Mouse (Mus musculus) stomach, embryonic 15.5 days (tissue): ENCODE measurements around the gene Ltbr. TPM values are rescaled to one million over a fixed set of nuclear protein-coding genes. Genes with fewer than 3 reads are reported as not detected.

Experiments
- ATAC-seq: fragments of 200-750 bp; cut with Nextera tagmentation; 2 replicates; pipeline ENCODE4 v1.8.0; 2017; ENCODE audit warnings: low read depth, moderate number of reproducible peaks, moderate TSS enrichment; ENCODE audit not compliant: insufficient read depth, low FRiP score
- H3K27ac ChIP-seq: fragments of 300-500 bp; sonication (generic); 2 replicates; pipeline ENCODE4 v1.5.1; 2015; ENCODE audit warnings: mild to moderate bottlenecking, inconsistent platforms
- H3K27me3 ChIP-seq: fragments of 300-500 bp; sonication (generic); replicated peaks from 2 replicates; pipeline ENCODE4 v1.6.1; 2015; ENCODE audit warnings: inconsistent platforms
- H3K36me3 ChIP-seq: fragments of 300-500 bp; sonication (generic); 2 replicates; pipeline ENCODE4 v1.6.1; 2015; ENCODE audit warnings: inconsistent platforms
- H3K4me1 ChIP-seq: fragments of 300-500 bp; sonication (generic); 2 replicates; pipeline ENCODE4 v1.6.1; 2015; ENCODE audit warnings: inconsistent platforms
- H3K4me2 ChIP-seq: fragments of 300-500 bp; sonication (generic); 2 replicates; pipeline ENCODE4 v1.6.1; 2015; ENCODE audit warnings: mild to moderate bottlenecking, inconsistent platforms
- H3K4me3 ChIP-seq: fragments of 300-500 bp; sonication (generic); replicated peaks from 2 replicates; pipeline ENCODE4 v1.5.1; 2015; ENCODE audit warnings: inconsistent platforms
- H3K9ac ChIP-seq: fragments of 300-500 bp; sonication (generic); 2 replicates; pipeline ENCODE4 v1.6.1; 2015; ENCODE audit warnings: inconsistent platforms
- H3K9me3 ChIP-seq: fragments of 300-500 bp; sonication (generic); 2 replicates; pipeline ENCODE4 v1.6.1; 2016; ENCODE audit warnings: inconsistent platforms
- WGBS: fragments of 180-500 bp; shearing (Covaris S2); methylation state at CpG from one replicate; pipeline ENCODE4 v1.1.7; 2015; 5-methylcytosine and 5-hydroxymethylcytosine counted together
- polyA plus RNA-seq: library from polyadenylated mRNA; unstranded; fragments of >200 nt; fragmentation: Nextera tagmentation; extraction: Ambion mirVana; gene quantifications from 2 replicates; pipeline ENCODE4 v1.2.1, GENCODE M21; 2015

The Ltbr gene
- polyA plus RNA-seq, 1 experiment from 2014 or later = 62.7 TPM

DNA sequence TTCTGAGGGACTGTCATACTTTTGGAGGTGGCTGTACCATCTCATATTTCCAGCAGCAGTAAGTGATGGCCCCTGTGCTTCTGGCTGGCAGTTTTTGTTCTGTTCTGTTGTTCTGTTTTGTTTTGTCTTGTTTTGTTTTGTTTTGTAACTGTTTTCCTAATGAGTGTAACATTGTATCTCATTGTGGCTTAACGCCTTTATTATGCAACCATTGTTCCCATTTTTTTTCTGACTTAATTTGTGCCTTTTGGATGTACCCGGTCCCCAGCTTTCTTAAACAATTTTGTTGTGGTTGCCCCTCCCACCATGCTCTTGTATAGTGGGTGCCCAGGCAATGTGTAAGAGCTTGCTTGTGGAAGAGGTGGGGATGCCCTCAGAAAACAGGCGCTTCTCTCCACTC is 28.5 kb upstream of the Ltbr start:
- H3K36me3 ChIP-seq = no peaks in the 10 kb centered on the region
- no peak for ATAC-seq
- no peaks in the 10 kb centered on the region for H3K27me3 ChIP-seq
- peaks cover 11% of the 10 kb centered on the region for H3K4me1 ChIP-seq
- H3K9ac ChIP-seq = no peak overlapping the region
- no peak overlapping the region for H3K27ac ChIP-seq
- 72% methylated on average over 3 of the region's 3 CpGs for WGBS
- H3K4me3 ChIP-seq = no peak overlapping the region
- H3K4me2 ChIP-seq = no peak overlapping the region
- H3K9me3 ChIP-seq = no peaks in the 10 kb centered on the region

DNA sequence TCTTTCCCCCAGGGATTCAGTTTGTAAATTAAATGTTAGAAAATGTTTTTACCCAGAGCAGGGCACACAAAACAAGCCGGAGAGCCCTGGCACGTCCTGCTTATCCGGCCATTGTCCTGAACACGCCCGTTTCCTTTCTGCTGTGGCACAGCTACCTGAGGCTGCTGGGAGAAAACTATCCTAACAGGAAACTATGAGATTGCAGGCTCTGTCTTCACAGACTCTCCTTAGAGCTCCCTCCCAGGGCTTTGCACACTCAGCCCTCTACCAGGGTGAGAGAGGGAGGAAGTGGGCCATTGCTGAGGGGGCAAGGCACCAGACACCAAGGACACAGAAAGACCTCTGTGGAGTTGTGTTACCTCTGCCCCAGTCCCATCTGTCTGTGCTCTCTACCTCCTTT is 26.6 kb upstream of the Ltbr start:
- 58% methylated on average over 5 of the region's 5 CpGs for WGBS
- Histone ChIP-seq H3K36me3 (no peaks in the 10 kb centered on the region), H3K4me3 (no peak overlapping the region), H3K4me1 (peaks cover 11% of the 10 kb centered on the region), H3K27ac (peak overlapping the region; percentile 57), H3K27me3 (no peaks in the 10 kb centered on the region), H3K9ac (no peak overlapping the region), H3K9me3 (no peaks in the 10 kb centered on the region), H3K4me2 (no peak overlapping the region)
- no peak for ATAC-seq

DNA sequence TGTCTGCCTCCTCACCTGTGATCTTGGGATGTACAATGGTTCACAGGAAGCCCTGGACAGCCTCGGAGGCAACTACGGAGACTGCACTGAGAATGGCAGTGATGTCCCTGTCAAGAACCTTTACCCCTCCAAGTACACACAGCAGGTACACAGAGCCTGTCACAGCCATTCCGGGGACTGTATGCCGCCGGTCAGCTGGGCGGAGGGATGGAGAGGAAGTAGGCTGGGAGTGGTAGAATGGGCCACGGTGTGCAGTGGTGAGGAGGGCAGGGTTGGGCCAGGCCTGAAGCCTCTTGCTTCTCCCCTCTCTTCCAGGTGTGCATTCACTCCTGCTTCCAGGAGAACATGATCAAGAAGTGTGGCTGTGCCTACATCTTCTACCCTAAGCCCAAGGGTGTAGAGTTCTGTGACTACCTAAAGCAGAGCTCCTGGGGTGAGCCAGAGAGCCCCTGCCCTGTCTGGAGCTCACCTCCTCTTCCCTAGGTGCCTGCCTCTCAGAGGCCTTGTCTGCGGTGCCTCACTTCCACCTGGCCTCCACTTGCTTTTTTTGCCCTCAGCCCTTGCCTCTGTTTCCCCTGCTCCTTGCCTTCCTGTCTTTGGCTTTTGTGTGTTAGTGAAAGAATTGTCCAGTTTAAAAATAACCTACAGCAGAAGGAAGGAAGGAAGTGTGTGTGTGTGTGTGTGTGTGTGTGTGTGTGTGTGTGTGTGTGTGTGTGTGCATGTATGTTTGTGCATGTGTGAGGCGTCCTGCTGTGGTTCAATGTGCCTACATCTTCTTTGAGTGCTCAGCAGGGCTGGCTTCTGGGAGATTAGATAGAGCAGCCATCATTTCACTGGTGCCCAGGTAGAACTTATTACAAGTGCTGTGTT is 25.3 kb upstream of the Ltbr start:
- Histone ChIP-seq H3K4me1 (peaks cover 6% of the 10 kb centered on the region), H3K9ac (no peak overlapping the region)
- WGBS = 66% methylated on average over 9 of the region's 9 CpGs

DNA sequence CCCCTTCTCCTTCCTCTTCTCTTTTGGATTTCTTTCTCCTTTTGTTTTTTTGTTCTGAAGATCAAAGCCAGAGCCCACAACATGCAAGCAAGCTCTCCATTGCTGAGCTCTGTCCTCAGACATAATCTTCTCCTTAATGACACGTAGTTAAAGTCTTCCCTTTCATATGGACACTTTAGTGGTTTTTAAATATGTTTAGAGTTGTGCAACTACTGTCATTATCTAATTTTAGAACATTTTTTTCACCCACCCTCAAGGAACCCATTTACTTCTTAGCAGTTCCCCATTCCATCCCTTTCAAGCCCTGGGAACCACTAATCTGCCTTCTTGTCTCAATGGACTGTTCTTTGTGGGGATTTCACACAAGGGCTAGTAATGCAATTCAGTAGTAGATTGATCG is 20.7 kb upstream of the Ltbr start:
- H3K4me1 ChIP-seq = 0 out of 2 replicates have a peak, but pooled peaks cover 3% of the 10 kb centered on the region
- 78% methylated on average over 2 of the region's 2 CpGs for WGBS
- H3K9ac ChIP-seq = no peak overlapping the region
- no peak overlapping the region for H3K4me2 ChIP-seq
- H3K9me3 ChIP-seq = no peaks in the 10 kb centered on the region
- no peak for ATAC-seq
- H3K27ac ChIP-seq = no peak overlapping the region
- no peak overlapping the region for H3K4me3 ChIP-seq
- no peaks in the 10 kb centered on the region for H3K36me3 ChIP-seq
- no peaks in the 10 kb centered on the region for H3K27me3 ChIP-seq

More for the DNA sequence above, 25.3 kb upstream of the Ltbr start:
- Histone ChIP-seq H3K27me3 (no peaks in the 10 kb centered on the region), H3K4me3 (no peak overlapping the region), H3K4me2 (no peak overlapping the region), H3K36me3 (no peaks in the 10 kb centered on the region), H3K9me3 (no peaks in the 10 kb centered on the region), H3K27ac (0 out of 2 replicates have a peak overlapping the region, but pooled peaks have one; percentile 35)
- ATAC-seq = no peak

DNA sequence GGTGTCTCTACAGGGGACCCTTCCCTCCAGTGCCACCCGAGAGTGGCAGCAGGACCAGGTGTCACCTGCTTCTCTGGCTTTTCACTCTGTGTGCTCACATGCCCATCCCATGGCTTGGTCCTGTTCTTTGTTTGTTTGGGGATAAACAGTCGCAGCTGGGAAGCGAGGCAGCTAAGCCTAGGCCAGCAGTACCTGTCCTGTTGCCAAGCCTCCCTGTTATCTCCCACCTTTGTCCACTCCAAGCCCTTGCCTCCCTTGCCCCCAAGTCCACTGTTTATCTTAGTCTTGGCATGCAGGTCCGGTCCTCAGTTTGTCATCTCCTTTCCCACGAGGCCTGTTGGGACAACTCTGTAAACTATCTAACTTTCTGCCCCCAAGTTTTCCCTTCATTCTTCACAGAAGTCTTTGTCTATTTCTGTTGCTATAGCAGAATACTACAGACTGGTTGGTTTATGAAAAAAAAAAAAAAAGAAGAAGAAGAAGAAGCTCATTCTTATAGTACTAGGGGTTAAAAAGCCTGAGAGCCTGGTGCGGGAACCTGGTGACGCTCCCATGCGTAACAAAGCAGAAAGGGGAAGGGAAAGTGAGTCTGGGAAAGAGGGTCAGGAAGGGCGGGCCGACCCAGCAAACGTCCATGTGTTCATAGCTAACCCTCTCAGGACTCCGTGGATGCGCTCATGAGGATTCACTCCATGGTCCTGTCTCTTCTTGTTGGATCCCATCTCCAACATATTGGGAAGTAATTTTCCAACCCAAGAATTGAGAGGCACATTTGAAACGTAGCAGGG is 19.6 kb upstream of the Ltbr start:
- no peak overlapping the region for H3K27ac ChIP-seq
- 65% methylated on average over 14 of the region's 14 CpGs for WGBS
- no peaks in the 10 kb centered on the region for H3K36me3 ChIP-seq
- H3K27me3 ChIP-seq = no peaks in the 10 kb centered on the region
- H3K9ac ChIP-seq = no peak overlapping the region
- no peak overlapping the region for H3K4me3 ChIP-seq
- no peak for ATAC-seq
- H3K4me2 ChIP-seq = no peak overlapping the region
- 0 out of 2 replicates have a peak, but pooled peaks cover 3% of the 10 kb centered on the region for H3K4me1 ChIP-seq
- no peaks in the 10 kb centered on the region for H3K9me3 ChIP-seq

DNA sequence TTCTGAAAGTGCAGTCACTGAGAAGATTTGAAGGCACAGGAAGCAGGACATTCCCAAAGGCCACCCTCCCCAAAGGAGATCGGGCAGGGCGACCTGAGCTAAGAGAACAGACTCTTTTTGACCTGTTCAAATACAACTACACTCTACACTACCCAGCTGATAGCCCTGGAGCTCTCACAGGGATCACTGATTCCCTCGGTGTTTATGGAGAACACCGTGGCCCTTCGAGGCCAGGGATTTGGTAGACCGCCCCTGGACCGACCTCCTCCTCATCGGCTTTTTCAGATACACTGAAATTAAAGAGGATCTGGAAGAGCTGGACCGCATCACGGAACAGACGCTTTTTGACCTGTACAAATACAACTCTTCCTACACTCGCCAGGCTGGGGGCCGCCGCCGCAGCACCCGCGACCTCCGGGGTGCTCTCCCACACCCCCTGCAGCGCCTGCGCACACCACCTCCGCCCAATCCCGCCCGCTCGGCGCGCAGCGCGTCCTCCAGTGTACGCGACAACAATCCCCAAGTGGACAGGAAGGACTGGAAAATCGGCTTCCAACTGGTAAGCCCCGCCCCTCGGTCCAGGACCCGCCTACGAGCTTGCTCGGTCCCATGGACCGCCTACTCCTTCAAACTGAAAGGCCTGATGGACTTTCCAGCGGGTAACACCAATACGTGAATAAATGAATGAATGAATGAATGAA is 17.1 kb upstream of the Ltbr start:
- no peak overlapping the region; the same call in 1 of the 2 replicates for H3K9ac ChIP-seq
- 0 out of 2 replicates have a peak overlapping the region, but pooled peaks have one; percentile 45 for H3K27ac ChIP-seq
- H3K9me3 ChIP-seq = no peaks in the 10 kb centered on the region
- WGBS = 1% methylated on average over 39 of the region's 39 CpGs
- H3K4me2 ChIP-seq = peak overlapping the region; percentile 76
- no peaks in the 10 kb centered on the region for H3K36me3 ChIP-seq
- peak; percentile 84 for ATAC-seq
- peak overlapping the region; percentile 52 for H3K4me3 ChIP-seq
- no peaks in the 10 kb centered on the region for H3K27me3 ChIP-seq
- 0 out of 2 replicates have a peak, but pooled peaks cover 3% of the 10 kb centered on the region for H3K4me1 ChIP-seq

DNA sequence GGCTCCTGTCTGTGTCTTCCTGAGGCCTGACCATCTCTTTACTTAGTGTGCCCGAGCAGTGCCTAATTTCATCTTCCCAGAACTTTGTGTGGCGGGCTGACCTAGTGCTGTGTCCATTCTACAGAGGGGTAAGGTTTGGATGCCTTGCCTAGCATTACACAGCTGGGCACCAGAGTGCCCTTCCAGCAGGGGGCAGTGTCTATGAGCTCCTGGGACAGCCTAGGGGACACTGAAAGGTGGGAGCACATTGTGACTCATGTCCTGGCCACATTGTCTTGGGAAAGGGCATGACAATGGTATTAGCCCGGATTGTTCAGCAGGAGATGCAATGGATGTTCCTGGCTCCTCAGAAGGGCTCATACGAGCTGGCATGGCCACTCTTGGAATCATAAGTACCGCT is 14.6 kb upstream of the Ltbr start:
- Histone ChIP-seq H3K36me3 (no peaks in the 10 kb centered on the region), H3K4me2 (no peak overlapping the region), H3K27me3 (no peaks in the 10 kb centered on the region), H3K4me3 (no peak overlapping the region), H3K4me1 (0 out of 2 replicates have a peak, but pooled peaks cover 3% of the 10 kb centered on the region), H3K9ac (no peak overlapping the region), H3K9me3 (no peaks in the 10 kb centered on the region), H3K27ac (no peak overlapping the region)
- ATAC-seq = no peak
- 83% methylated on average over 5 of the region's 5 CpGs for WGBS

DNA sequence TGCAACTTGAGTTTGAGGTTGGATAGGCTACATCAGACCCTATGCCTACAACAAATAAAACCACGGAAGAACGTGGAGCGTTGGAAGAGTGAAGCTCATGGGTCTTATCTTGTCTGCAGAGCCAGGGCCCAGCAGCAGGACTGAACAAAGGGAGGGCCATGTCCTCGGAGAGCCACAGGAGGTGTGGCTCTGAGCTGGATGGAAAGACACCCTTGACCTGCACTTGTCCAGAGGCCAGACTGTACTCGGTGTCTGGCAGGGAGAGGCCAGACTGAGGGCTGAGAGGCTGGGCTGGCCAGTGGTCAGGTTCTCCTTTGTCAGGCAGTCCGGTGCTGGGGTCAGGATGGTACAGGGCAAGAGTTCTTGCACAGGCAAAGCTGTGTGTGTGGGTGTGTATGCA is 11.7 kb upstream of the Ltbr start:
- no peak overlapping the region for H3K4me2 ChIP-seq
- peaks cover 10% of the 10 kb centered on the region; the same call in 1 of the 2 replicates for H3K4me1 ChIP-seq
- H3K9ac ChIP-seq = no peak overlapping the region
- peaks cover 10% of the 10 kb centered on the region; the same call in 1 of the 2 replicates for H3K27me3 ChIP-seq
- H3K36me3 ChIP-seq = no peaks in the 10 kb centered on the region
- no peak for ATAC-seq
- WGBS = 46% methylated on average over 6 of the region's 6 CpGs
- no peak overlapping the region for H3K27ac ChIP-seq
- no peaks in the 10 kb centered on the region for H3K9me3 ChIP-seq
- no peak overlapping the region for H3K4me3 ChIP-seq

DNA sequence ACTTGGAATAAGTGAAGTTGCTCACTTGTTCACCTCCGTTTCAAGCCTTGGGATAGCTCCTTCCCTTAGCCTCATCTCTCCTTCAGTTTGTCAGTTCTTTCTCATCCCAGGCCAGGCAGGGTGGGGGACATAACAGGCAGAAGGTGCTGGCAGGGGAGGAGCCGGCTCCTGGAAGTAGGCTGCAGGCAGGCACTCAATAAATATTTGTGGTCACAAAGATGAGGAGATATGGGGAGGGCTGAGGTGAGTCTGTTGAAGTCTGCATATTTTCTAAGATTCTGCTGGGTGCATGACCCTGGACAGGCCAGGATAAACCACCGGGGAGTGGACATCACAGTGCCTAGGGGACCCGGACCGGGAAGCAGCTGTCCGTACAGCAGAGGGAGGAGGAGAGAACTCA is 9.9 kb upstream of the Ltbr start:
- Histone ChIP-seq H3K4me1 (peaks cover 10% of the 10 kb centered on the region; the same call in 1 of the 2 replicates), H3K27me3 (peaks cover 18% of the 10 kb centered on the region; the same call in 1 of the 2 replicates), H3K36me3 (no peaks in the 10 kb centered on the region), H3K9ac (no peak overlapping the region), H3K4me2 (no peak overlapping the region), H3K9me3 (no peaks in the 10 kb centered on the region), H3K4me3 (no peak overlapping the region), H3K27ac (no peak overlapping the region)
- ATAC-seq = no peak
- 53% methylated on average over 6 of the region's 6 CpGs for WGBS

DNA sequence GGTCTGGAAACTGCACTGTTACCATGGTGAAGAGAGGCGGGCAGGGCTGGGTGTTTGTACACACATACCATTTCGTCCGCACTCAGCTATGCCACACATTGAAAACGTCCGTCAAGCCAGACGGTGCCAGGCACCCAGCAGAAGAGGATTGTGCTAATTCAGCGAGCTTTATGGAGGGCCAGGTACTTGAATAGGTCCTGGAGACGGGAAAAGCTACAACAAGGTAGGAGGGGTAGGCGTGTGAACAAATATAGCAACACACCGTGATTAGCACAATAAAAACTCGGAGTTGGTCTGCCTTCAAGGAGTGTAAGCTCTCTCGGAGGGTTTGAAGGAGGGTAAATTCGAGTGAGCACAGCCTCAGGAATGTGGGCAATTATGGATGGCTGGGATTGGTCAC is 9.1 kb upstream of the Ltbr start:
- Histone ChIP-seq H3K4me2 (peak overlapping the region; percentile 19; the same call in 1 of the 2 replicates), H3K4me1 (peaks cover 10% of the 10 kb centered on the region; the same call in 1 of the 2 replicates), H3K27ac (no peak overlapping the region), H3K4me3 (no peak overlapping the region), H3K36me3 (no peaks in the 10 kb centered on the region), H3K9me3 (no peaks in the 10 kb centered on the region), H3K27me3 (peaks cover 18% of the 10 kb centered on the region; the same call in 1 of the 2 replicates), H3K9ac (no peak overlapping the region)
- WGBS = 52% methylated on average over 13 of the region's 13 CpGs
- no peak; the same call in 1 of the 2 replicates for ATAC-seq

DNA sequence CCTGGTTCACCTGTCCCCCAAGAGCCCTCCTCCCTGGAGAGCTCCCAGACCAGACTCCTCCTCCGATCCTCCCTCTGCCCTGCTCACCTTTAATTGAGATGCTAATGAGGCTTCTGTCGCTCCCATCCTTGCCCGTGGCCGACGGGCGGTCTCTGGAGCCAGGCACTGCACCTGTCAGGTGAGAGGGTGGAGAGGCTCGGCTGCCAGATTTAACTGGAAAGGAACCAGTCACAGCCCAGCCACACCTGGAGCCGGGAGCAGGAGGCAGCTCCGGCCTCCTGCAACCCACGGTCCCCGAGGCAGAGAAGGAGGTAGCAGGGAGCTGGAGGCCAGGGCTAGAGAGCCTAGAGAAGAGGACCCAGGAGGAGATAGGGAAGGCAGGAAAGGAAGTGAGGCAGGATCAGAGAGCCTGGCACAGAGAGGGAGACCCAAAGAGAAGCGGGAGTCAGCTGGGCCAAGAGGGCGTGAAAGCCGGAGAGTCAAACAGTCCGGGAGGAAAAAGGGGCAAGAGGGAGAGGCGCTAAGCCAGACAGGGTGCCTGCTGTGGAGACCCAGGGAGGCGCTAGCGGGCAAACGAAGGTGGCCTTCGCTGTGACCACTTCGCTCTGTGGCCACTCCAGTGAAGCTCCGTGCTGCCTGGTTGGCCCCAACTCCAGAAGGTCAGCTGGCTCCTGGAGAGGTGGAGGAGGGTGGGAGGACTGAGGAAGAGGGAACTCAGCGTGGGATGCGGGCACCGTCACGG is 7.6 kb upstream of the Ltbr start:
- H3K27me3 ChIP-seq = peaks cover 18% of the 10 kb centered on the region; the same call in 1 of the 2 replicates
- H3K4me2 ChIP-seq = peak overlapping the region; percentile 37
- 17% methylated on average over 26 of the region's 26 CpGs for WGBS
- peak; percentile 16; the same call in 1 of the 2 replicates for ATAC-seq
- H3K27ac ChIP-seq = no peak overlapping the region
- H3K4me1 ChIP-seq = peaks cover 10% of the 10 kb centered on the region; the same call in 1 of the 2 replicates
- H3K9me3 ChIP-seq = no peaks in the 10 kb centered on the region
- no peaks in the 10 kb centered on the region for H3K36me3 ChIP-seq
- H3K4me3 ChIP-seq = 0 out of 2 replicates have a peak overlapping the region, but pooled peaks have one; percentile 8
- no peak overlapping the region for H3K9ac ChIP-seq
